Mouse (Mus musculus) frontal cortex, postnatal 10 days (tissue): ENCODE measurements at regions not wholly inside any gene's neighbourhood (a gene's known extent, or its start where the extent isn't known, plus 50 kb on each side); places are given as distances from the start of the nearest gene placed in this dataset.

ENCODE experiments used
- DNase-seq, 2 experiments: peaks; one replicate each; pipeline ENCODE4 v3.0.0; 2022; ENCODE audit warnings: low spot score in 2 of 2, mixed read lengths in 1 of 2

DNA sequence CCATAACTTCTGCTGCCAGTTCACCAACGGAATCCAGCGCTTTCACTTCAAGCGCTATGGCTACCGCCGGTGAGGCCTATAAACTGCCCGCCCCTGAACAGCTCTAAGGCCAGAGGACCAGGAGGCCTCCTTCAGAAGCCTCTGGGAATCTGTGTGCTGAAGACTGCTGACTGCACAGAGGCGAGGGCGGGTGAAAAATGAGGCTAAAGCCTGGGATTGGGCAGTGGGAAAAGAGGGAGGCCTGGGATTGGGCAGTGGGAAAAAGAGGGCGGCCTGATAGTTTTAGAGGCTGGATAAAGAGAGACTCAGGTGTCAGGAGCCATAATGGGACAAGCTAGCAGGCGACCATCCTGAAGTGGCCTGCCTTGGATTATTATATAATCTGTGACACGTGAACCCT, 80.8 kb downstream of the Plekhb2 start:
- DNase-seq: no peak

DNA sequence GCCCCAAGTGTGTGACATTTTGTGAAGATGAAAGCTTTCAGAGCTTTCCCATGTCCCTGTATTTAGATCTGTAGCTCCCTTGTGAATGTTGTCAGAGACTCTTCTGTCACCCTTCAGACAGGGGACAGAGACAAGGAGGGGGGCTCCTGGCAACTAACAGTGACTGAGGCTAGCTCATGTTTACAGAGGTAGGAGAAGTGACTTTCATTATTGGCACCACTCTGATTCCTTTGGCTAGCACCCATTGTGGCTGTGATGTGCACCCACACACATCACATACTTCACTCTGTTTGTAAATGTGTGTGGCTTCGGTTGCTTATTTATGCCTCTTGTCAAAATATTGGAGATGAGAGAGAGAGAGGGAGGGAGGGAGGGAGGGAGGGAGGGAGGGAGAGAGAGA, 93.4 kb downstream of the Plekhb2 start:
- DNase-seq: no peak

DNA sequence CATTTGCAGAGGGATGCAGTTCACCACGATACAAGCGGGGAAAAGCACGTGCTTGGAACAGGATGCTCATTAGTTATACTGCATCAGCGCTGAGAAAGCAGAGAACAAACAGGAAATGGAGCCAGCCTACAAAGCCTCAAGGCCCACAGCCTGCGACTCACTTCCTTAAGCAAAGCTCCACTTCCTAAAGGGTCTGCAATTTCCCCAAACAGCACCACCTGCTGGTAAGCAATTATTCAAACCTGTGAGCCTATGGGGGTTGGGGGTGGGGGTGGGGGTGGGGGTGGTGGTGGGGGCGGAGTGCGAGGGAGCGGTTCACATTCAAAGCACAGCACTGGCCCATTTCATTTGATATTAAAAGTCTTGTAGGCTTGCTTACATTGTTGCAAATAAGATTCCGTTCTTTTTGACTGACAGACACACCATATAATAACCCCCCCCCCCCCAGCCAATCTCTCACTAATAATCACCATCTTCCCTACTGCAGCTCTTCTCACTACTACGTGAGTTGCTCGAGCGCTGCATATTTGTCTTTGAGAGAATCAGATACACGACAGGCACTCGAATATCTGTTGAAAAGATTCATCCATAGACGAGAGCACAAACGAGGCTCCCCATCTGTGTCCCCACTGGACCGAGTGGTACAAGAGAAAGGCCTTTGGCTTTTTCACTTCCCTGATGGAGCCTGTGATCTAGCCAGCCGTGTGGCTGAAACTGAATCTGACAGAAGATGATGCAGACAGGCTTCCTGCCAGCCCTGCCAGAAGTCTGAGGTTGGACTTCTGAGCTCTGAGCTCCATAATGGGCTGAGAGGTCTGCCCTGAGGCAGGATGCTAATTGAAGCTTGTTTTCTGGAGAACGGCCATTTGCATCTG, 112.1 kb downstream of the Plekhb2 start:
- DNase-seq: no peak

DNA sequence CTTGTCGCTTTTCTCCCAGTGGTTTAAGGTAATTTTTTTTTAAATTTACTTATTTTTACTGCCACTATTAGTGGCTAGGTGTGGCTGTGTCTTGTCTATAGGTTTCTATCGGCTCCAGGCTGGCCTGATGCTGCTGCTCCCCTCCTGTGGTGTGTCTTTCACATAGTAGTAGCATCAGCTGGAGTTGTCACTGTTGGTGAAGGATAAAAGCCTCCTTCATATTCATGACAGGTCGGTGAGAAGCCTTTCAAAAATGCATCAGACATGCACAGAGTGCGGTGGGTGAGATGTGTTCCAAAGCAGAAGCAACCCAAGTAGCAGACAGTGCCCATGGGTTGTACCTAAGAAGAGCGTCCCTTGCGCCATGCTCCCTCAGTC, 112.7 kb downstream of the Plekhb2 start:
- no peak for DNase-seq

DNA sequence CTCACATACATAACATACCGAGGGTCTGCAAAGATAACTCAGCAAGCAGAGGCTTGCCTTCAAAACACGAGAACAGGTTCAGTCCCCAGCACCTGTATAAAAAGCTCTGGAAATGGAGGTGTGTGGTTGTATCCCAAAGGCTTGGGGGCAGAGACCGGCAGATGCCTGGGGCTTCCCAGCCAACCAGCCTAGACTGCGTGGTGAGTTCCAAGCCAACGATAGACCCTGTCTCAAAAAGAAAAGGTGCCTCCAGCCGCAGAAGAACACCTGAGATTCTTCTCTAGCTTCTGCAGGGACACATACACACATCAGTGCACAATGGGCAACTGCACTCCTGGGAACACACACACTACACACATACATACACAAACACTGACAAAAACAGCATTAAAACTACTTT, 125.0 kb downstream of the Plekhb2 start:
- no peak for DNase-seq

DNA sequence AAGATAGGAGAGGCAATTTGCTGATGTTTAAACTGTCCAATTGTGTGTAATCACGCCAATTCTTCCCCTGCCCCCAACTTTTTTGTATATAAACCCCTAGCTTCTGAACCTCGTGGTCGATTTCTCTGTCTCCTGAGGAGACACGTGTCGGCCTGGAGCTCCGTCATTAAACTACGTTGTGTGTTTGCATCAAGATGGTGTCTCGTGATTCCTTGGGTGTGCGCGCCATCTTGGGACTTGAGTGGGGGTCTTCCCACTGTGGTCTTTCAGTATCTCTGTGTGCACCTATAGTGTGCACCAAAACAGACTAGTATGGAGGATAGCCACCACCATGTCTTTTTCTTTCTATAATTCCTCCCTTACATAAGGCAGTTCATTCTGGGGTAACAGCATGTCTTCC, 128.4 kb downstream of the Plekhb2 start:
- DNase-seq: no peak

DNA sequence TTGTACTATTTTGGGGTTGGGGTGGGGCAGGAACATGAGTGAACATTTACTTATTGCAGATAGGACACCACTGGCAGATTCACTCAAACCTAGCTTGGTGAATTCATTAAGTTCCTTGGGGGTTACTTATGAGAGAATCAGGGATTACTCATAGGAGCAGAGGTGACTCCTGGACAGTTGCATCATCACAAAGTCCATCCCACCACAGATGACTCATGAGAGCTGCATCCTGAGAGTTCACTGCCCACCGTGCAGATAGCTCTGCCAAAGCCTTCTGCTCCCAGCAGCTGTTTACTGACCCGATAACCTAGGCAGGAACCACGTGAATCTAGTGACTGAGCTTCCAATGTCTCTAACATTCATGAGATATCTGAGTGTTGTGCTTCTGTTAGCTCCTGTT, 129.6 kb downstream of the Plekhb2 start:
- DNase-seq: no peak

DNA sequence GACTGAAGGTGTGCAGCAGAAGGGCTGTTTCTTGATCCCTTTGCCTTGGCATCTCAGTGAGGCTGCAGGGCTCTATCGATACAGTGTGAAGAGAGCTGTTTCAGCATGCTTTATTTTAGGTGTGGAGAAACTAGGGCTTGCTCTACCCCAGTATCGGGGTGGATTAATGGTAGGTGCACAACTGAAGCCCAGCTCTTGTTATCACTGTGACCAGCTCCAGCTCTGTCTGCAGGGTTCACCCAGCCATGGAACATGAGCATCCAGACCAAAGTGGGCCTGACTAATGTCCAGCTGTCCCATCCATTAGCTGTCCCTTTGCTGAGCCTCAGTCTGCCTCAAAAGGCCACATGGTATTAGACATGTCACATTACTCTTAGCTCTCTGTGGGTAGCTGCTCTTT, 132.2 kb downstream of the Plekhb2 start:
- no peak for DNase-seq

DNA sequence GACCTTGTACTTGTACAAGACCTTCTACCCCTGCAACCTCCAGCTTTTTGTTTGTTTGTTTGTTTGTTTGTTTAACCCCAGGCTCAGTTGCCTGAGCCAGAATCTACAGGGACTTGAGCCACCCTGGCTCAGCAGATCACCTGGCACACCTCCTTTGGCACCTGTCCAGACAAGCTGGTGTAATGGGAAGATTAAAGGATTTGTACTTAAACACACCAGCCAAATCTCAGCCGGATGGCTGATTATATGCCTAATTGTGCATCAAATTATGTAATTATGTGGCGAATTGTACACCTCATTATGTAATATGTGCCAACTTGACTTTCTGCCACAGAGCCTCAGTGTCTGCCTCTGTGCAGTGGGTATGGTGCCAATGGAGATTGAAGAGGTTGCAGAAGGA, 133.2 kb downstream of the Plekhb2 start:
- no peak for DNase-seq

DNA sequence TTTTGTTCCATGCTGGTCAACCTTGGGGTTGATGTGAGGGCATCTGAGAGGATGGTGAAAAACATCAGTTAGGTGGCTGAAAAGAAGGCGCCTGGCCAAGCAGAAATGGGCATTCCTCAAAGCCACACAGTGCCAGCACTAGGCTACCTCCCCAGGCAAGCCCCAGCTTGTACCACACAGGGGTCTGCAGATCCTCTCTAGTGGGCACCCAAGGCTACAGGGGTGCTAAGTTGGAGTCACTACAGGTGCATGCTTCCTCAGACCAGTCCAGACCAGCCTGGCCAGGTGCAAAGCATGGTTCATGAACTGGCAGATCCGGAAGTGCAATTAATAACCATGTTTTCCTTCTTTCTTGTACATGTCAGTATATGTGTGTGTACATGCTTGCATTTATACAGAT, 137.1 kb downstream of the Plekhb2 start:
- DNase-seq: no peak

DNA sequence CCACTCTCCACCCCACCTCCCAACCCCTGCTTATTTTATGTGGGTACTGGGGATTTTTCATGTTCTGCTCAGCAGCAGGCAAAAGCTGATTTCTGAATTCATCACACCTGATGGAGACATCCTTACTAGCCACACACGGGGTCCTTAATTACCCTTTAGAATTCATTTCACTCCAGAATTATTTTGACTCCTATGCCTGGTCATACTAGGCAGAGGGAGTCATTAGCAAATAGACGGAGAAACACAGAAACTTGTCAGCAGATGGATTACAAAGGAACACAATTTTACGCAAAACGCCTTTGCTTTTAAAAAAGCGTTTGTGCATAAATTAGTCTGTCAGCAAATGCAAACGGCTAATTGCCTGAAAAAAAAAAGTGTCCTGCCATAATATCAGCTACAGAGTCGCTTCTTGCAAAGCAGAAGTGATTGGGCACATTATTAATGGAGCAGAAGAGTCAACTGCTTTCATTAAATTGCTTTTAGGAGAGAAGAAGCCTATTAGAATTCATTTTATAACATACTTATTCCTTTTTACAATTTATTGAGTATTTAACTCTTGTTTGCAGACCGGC, 138.0 kb downstream of the Plekhb2 start:
- DNase-seq: no peak

DNA sequence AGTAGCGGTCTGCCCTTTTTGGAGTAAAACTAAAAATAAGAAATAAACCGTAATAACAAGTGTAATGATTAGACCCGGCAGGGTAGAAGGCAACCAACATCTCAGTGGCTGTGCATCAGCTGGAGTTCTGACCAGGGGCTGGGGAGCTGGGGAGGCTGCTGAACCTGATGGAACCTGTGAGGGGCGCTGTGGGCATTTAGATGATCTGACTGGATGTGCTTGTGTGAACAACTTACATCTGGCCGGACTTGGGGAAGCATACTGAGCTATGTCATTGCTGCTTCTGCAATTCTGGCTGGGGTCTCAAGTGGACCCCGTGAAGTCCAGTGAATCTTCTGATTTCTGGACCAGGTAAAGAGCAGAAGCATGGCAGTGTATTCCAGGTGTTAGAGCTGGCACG, 138.4 kb downstream of the Plekhb2 start:
- DNase-seq: peak; percentile 16 to 24

DNA sequence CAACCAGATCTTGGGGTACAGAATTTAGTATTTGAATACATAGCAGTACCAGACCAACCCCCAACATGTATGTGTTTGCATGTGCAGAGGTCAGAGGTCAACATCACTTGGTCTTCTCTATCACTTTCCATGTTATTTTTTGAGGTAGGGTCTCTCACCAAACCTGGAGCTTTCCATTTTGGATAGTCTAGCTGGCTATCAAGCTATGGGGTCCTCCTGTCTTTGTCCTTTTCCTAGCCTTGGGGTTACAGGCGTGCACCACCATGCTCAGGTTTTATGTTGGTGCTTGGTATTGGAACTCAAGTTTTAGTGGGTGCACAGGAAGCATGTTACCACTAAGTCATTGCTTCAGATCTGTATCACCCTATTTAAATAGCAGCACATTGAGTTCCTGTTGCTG, 151.0 kb downstream of the Plekhb2 start:
- no peak for DNase-seq

DNA sequence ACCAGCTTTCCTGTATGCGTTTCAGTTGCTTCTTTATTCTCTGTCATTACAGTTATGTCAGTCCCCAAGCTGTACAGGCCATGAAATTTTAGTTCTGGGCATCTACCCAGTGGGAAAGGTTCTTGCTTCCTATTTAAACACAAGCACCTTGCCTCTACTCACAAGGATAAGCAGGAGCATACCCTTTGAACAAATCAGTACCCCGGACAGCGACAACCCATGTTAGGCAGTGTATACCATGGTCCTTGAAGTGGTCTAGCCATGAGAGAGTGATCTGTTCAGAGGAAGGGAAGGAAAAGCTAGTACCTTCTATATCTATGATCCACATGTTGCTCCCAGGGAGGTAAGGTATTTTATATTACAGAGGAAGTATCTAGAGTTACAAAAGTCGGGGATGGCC, 167.7 kb downstream of the Plekhb2 start:
- DNase-seq: no peak

DNA sequence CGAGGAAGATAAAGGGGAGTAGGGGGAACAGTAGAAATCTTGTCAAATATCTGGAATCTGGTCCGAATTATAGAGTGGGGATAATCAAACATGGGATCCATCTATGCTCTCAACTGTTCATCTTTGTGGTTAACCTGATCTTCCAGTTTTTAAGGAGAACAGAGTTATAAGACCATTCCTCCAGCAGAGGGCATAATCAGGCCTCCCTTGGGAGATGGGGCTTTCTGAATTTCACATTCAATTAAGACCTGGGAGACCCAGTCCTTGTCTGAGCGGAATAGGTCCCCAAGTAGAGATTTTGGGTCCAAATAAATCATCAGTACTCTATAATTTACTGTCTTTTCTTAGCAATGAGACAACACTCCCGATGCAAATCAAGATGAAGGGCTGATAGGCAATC, 182.8 kb downstream of the Plekhb2 start:
- peak in 1 of 2 experiments; percentile 17 for DNase-seq

DNA sequence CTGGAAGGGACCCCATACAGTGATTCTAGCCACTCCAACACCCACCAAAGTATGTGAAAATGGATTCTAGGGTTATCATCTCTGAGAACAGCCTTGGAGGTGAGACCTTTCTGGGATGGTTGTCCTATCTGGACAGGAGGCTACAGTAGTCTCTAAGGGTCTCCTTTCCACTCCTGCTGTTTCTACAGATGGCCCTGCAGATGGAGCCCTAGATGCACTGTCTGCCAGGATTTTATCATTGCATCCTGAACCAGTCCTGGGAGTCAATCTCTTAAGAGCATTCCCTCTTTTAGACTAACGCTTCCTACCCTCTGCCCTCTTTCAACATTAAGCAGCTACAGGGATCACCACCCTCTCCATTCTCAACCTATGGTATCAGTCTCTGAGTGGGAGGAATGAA, 223.0 kb downstream of the Plekhb2 start:
- no peak for DNase-seq

DNA sequence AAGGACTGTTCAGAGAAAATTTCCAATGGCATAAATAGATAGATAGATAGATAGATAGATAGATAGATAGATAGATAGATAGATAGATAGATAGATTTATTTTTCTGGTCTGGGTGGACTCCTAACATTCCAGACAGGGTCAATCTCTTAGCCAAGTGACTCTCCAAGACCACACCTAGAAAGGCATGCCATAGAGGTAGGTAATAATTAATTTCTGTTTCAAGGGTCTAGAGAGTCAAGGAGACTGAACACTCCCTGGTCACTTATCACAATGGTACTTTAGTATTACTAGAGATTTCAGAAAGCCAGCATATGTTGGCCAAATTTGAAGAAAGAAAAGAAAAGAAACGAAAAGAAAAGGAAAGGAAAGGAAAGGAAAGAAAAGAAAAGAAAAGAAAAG, 245.1 kb downstream of the Plekhb2 start:
- no peak for DNase-seq

DNA sequence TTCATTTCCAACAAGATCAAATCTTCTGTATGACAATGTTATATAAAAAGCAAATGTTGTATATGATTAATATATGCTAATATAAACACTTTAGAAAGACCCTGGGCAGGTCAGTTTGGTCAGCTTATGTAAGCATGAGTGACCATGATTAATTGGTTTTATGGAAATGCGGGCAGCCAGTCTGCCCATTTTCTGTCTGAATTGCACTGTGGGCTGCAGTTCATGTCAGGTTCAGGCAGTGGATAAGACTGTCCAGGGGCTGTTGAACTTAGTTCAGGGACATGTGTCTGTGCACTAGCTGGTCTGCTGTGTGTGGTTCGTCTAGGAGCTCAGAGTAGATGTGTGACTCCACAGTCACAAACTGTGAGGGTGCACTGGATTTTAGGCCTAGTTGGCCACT, 246.0 kb downstream of the Plekhb2 start:
- no peak for DNase-seq

DNA sequence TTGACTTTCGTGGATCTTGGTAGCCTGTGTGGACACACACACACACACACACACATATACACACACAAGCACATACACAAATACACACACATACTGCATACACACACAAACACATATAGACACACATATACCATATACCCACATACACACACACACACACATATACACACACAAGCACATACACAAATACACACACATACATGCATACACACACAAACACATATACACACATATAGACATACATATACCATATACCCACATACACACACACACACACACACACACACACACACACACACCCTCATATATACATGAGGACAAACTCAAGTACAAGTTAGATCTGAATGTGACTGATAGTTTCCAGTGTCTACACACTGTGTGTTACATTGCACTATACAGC, 256.9 kb downstream of the Plekhb2 start:
- no peak for DNase-seq

DNA sequence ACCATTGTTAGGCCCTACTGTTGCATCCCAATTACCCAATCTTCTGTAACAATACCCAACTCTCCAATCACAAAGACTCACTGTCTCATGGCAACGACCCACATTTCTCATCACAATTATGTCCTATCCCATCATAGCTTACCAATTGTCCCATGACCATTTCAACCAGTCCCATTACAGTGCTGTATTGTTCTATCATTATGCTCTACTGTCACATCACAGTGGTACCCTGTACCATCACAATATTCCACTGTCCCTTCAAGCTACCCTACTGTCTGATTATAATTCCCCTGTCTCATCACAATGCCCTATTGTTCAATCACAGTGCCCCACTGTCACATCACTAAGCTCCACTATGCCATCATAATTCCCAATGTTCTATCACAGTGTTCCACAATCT, 260.0 kb downstream of the Plekhb2 start:
- no peak for DNase-seq

DNA sequence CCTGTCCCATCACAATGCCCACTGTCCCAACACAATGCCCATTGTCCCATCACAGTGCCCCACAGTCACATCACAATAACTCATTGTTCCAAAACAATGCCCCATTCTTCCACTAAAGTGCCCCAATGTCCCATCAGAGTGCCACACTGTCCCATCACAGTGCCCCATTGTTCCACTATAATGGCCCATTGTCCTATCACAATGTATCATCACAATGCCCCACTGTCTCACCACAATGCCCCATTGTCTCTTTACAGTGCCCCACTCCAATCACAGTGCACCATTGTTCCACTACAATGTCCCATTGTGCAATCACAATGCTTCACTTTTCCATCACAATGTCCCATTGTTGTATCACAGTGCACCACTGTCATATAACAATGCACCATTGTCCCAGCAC, 265.7 kb downstream of the Plekhb2 start:
- DNase-seq: no peak

DNA sequence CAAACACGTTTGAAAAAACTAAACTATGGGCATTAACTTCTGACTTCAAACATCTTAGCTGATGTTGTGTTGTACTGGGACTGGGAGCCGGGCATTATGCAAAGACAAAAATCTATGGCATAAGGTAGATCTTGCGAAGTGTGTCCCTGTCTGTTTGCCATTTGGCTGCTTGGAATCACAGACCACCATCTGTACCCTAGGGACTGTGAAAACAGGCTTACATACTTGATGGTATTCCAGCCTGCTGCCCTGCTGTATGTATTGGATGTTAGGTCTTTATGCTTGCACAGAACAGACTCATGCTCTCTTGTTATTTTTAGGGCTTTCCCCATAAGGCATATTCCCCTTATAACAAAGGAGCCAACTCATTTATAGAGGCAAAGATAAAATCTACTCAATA, 288.1 kb downstream of the Plekhb2 start:
- no peak for DNase-seq

DNA sequence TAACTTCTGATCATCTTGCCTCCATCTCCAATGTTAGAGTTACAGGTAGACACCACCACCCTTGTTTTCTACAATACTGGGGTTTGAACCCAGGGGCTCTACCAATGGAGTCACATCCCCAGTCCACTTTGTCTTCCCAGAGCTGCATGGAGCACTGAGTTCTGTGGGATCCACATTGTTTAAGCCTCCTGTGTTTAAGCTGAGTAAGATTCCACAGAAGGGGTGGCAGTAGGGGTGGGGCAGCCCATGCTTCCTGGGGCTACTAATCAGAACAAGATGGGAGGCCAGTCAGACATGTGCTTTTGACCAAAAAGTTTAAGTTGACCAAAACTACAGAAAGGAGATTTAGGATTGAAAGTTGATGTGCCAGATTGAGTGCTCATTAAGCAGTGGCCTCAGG, 299.3 kb downstream of the Plekhb2 start:
- DNase-seq: no peak

DNA sequence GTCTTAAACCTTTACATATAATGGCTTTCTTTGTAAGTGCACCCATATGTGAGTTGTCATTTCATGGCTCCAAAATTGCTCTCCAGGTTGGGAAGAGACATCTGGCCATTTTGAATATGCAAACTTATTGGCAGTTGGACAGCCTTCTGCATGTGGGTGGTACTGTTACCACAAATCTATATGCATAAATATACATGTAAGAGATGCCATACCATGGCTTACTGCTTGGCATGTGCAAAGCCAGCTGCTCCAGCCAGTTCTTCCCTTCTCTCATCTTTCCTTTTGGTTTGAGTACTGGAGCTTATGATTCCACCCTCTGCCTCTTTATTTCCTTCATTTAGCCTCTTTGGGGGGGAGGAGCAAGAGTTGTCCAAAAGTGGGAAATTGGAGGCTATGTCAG, 312.7 kb downstream of the Plekhb2 start:
- DNase-seq: peak; percentile 9 to 35
